Mouse (Mus musculus) forebrain, embryonic 13.5 days (tissue): Measurements from ENCODE around the gene Fam126a. TPM values are rescaled to one million over a fixed set of nuclear protein-coding genes. Genes with fewer than 3 reads are reported as not detected.

ENCODE experiments used
- ATAC-seq: fragments of 200-750 bp; cut with Nextera tagmentation; 2 replicates; pipeline ENCODE4 v1.8.0; 2017
- H3K27ac ChIP-seq: fragments of 300-500 bp; sonication (generic); 2 replicates; pipeline ENCODE4 v1.5.1; 2015; ENCODE audit warnings: inconsistent platforms, mild to moderate bottlenecking, moderate library complexity
- H3K27me3 ChIP-seq: fragments of 300-500 bp; sonication (generic); 2 replicates; pipeline ENCODE4 v1.6.1; 2015; ENCODE audit warnings: mild to moderate bottlenecking, inconsistent platforms
- H3K36me3 ChIP-seq: fragments of 300-500 bp; sonication (generic); 2 replicates; pipeline ENCODE4 v1.6.1; 2015; ENCODE audit warnings: mild to moderate bottlenecking, inconsistent platforms; ENCODE audit not compliant: poor library complexity, severe bottlenecking
- H3K4me1 ChIP-seq: fragments of 300-500 bp; sonication (generic); 2 replicates; pipeline ENCODE4 v1.6.1; 2015; ENCODE audit warnings: inconsistent platforms
- H3K4me2 ChIP-seq: fragments of 300-500 bp; sonication (generic); 2 replicates; pipeline ENCODE4 v1.6.1; 2015; ENCODE audit warnings: inconsistent platforms, mild to moderate bottlenecking, moderate library complexity
- H3K4me3 ChIP-seq: fragments of 300-500 bp; sonication (generic); 2 replicates; pipeline ENCODE4 v1.5.1; 2015; ENCODE audit warnings: mild to moderate bottlenecking, inconsistent platforms
- H3K9ac ChIP-seq: fragments of 300-500 bp; sonication (generic); 2 replicates; pipeline ENCODE4 v1.6.1; 2015; ENCODE audit warnings: mild to moderate bottlenecking, inconsistent platforms
- H3K9me3 ChIP-seq: fragments of 300-500 bp; sonication (generic); replicated peaks from 2 replicates; pipeline ENCODE4 v1.6.1; 2016; ENCODE audit warnings: inconsistent platforms
- WGBS: fragments of 180-500 bp; shearing (Covaris S2); methylation state at CpG from one replicate; pipeline ENCODE4 v1.1.7; 2015; 5-methylcytosine and 5-hydroxymethylcytosine counted together
- polyA plus RNA-seq: library from polyadenylated mRNA; unstranded; fragments of >200 nt; fragmentation: Nextera tagmentation; extraction: Ambion mirVana; gene quantifications from 2 replicates; pipeline ENCODE4 v1.2.1, GENCODE M21; 2015

The Fam126a gene
- polyA plus RNA-seq, 1 experiment from 2014 or later, result 44.3 TPM

- 38% methylated on average over 9 of the region's 9 CpGs for WGBS
- no peak overlapping the region for H3K4me3 ChIP-seq
- ATAC-seq, result no peak
- no peak overlapping the region; the same call in 1 of the 2 replicates for H3K27ac ChIP-seq
- H3K4me1 ChIP-seq, result peaks cover 10% of the 10 kb centered on the region
- H3K27me3 ChIP-seq, result no peaks in the 10 kb centered on the region
- H3K9ac ChIP-seq, result no peak overlapping the region
- no peaks in the 10 kb centered on the region for H3K36me3 ChIP-seq
- 0 out of 2 replicates have a peak, but pooled peaks cover 9% of the 10 kb centered on the region for H3K9me3 ChIP-seq
- no peak overlapping the region for H3K4me2 ChIP-seq
Measured at GRCm38 (mm10) chr5:24053245-24054190, 23.0 kb upstream of the Fam126a start.

- H3K9ac ChIP-seq, result no peak overlapping the region
- H3K36me3 ChIP-seq, result no peaks in the 10 kb centered on the region
- H3K4me1 ChIP-seq, result peaks cover 11% of the 10 kb centered on the region
- WGBS, result 73% methylated on average over 16 of the region's 16 CpGs
- ATAC-seq, result no peak
- no peak overlapping the region for H3K27ac ChIP-seq
- no peaks in the 10 kb centered on the region for H3K27me3 ChIP-seq
- H3K4me2 ChIP-seq, result no peak overlapping the region
- H3K4me3 ChIP-seq, result no peak overlapping the region
- H3K9me3 ChIP-seq, result 0 out of 2 replicates have a peak, but pooled peaks cover 4% of the 10 kb centered on the region
Measured at GRCm38 (mm10) chr5:24051755-24052675, 21.5 kb upstream of the Fam126a start.

- H3K27me3 ChIP-seq, result no peaks in the 10 kb centered on the region
- WGBS, result 25% methylated on average over 1 of the region's 1 CpGs
- no peaks in the 10 kb centered on the region for H3K36me3 ChIP-seq
- H3K4me1 ChIP-seq, result peaks cover 11% of the 10 kb centered on the region; the same call in 1 of the 2 replicates
- H3K9ac ChIP-seq, result no peak overlapping the region
- no peak for ATAC-seq
- H3K4me3 ChIP-seq, result no peak overlapping the region
- H3K4me2 ChIP-seq, result no peak overlapping the region
- H3K27ac ChIP-seq, result no peak overlapping the region
- no peaks in the 10 kb centered on the region for H3K9me3 ChIP-seq
Measured at GRCm38 (mm10) chr5:24047821-24048220, 17.3 kb upstream of the Fam126a start.

GRCm38 (mm10) chr5:24047001-24047400 lies 16.5 kb upstream of the Fam126a start:
- 0 out of 2 replicates have a peak overlapping the region, but pooled peaks have one; percentile 20 for H3K27ac ChIP-seq
- ATAC-seq, result no peak
- no peak overlapping the region for H3K9ac ChIP-seq
- no peak overlapping the region for H3K4me3 ChIP-seq
- H3K27me3 ChIP-seq, result no peaks in the 10 kb centered on the region
- H3K36me3 ChIP-seq, result no peaks in the 10 kb centered on the region
- H3K4me1 ChIP-seq, result peaks cover 11% of the 10 kb centered on the region; the same call in 1 of the 2 replicates
- H3K4me2 ChIP-seq, result no peak overlapping the region
- H3K9me3 ChIP-seq, result no peaks in the 10 kb centered on the region
- WGBS, result 85% methylated on average over 7 of the region's 7 CpGs

GRCm38 (mm10) chr5:24045998-24046631 lies 15.6 kb upstream of the Fam126a start:
- H3K9ac ChIP-seq, result no peak overlapping the region
- no peak overlapping the region for H3K4me3 ChIP-seq
- WGBS, result 41% methylated on average over 4 of the region's 4 CpGs
- H3K27ac ChIP-seq, result peak overlapping the region; percentile 20; the same call in 1 of the 2 replicates
- H3K36me3 ChIP-seq, result no peaks in the 10 kb centered on the region
- H3K9me3 ChIP-seq, result no peaks in the 10 kb centered on the region
- H3K27me3 ChIP-seq, result no peaks in the 10 kb centered on the region
- H3K4me2 ChIP-seq, result no peak overlapping the region
- peak; percentile 83 for ATAC-seq
- peaks cover 11% of the 10 kb centered on the region; the same call in 1 of the 2 replicates for H3K4me1 ChIP-seq

- no peak overlapping the region for H3K27ac ChIP-seq
- ATAC-seq, result no peak
- H3K36me3 ChIP-seq, result no peaks in the 10 kb centered on the region
- peaks cover 11% of the 10 kb centered on the region; the same call in 1 of the 2 replicates for H3K4me1 ChIP-seq
- no peaks in the 10 kb centered on the region for H3K27me3 ChIP-seq
- WGBS, result 67% methylated on average over 1 of the region's 1 CpGs
- H3K4me2 ChIP-seq, result no peak overlapping the region
- no peak overlapping the region for H3K4me3 ChIP-seq
- no peak overlapping the region for H3K9ac ChIP-seq
- H3K9me3 ChIP-seq, result no peaks in the 10 kb centered on the region
Measured at GRCm38 (mm10) chr5:24044387-24044786, 13.9 kb upstream of the Fam126a start.

GRCm38 (mm10) chr5:24043367-24043766 lies 12.9 kb upstream of the Fam126a start:
- 97% methylated on average over 2 of the region's 2 CpGs for WGBS
- no peak overlapping the region for H3K27ac ChIP-seq
- no peak overlapping the region for H3K4me2 ChIP-seq
- H3K9me3 ChIP-seq, result no peaks in the 10 kb centered on the region
- H3K27me3 ChIP-seq, result no peaks in the 10 kb centered on the region
- H3K9ac ChIP-seq, result no peak overlapping the region
- no peak overlapping the region for H3K4me3 ChIP-seq
- no peak for ATAC-seq
- peaks cover 11% of the 10 kb centered on the region; the same call in 1 of the 2 replicates for H3K4me1 ChIP-seq
- H3K36me3 ChIP-seq, result no peaks in the 10 kb centered on the region

GRCm38 (mm10) chr5:24041341-24041852 lies 10.9 kb upstream of the Fam126a start:
- Histone ChIP-seq H3K27ac (no peak overlapping the region), H3K27me3 (no peaks in the 10 kb centered on the region), H3K4me2 (no peak overlapping the region), H3K4me3 (no peak overlapping the region), H3K9ac (no peak overlapping the region), H3K36me3 (no peaks in the 10 kb centered on the region), H3K9me3 (no peaks in the 10 kb centered on the region), H3K4me1 (peaks cover 4% of the 10 kb centered on the region; the same call in 1 of the 2 replicates)
- WGBS, result 89% methylated on average over 4 of the region's 4 CpGs
- no peak for ATAC-seq

- Histone ChIP-seq H3K9ac (no peak overlapping the region), H3K36me3 (no peaks in the 10 kb centered on the region), H3K27ac (no peak overlapping the region), H3K4me1 (no peaks in the 10 kb centered on the region; the same call in 1 of the 2 replicates), H3K9me3 (no peaks in the 10 kb centered on the region), H3K4me3 (no peak overlapping the region), H3K4me2 (no peak overlapping the region), H3K27me3 (no peaks in the 10 kb centered on the region)
- no peak for ATAC-seq
Measured at GRCm38 (mm10) chr5:24040601-24041000, 10.1 kb upstream of the Fam126a start.

GRCm38 (mm10) chr5:24039423-24039822 lies 8.9 kb upstream of the Fam126a start:
- H3K4me2 ChIP-seq, result no peak overlapping the region
- no peaks in the 10 kb centered on the region for H3K4me1 ChIP-seq
- H3K9ac ChIP-seq, result no peak overlapping the region
- 92% methylated on average over 5 of the region's 5 CpGs for WGBS
- no peak for ATAC-seq
- no peak overlapping the region for H3K4me3 ChIP-seq
- no peaks in the 10 kb centered on the region for H3K36me3 ChIP-seq
- no peaks in the 10 kb centered on the region for H3K9me3 ChIP-seq
- H3K27me3 ChIP-seq, result no peaks in the 10 kb centered on the region
- H3K27ac ChIP-seq, result no peak overlapping the region

- WGBS, result 81% methylated on average over 5 of the region's 5 CpGs
- ATAC-seq, result no peak
- no peaks in the 10 kb centered on the region for H3K27me3 ChIP-seq
- H3K4me3 ChIP-seq, result no peak overlapping the region
- no peak overlapping the region for H3K27ac ChIP-seq
- no peaks in the 10 kb centered on the region for H3K9me3 ChIP-seq
- no peaks in the 10 kb centered on the region for H3K4me1 ChIP-seq
- H3K9ac ChIP-seq, result no peak overlapping the region
- H3K36me3 ChIP-seq, result no peaks in the 10 kb centered on the region
- H3K4me2 ChIP-seq, result no peak overlapping the region
Measured at GRCm38 (mm10) chr5:24038819-24039218, 8.3 kb upstream of the Fam126a start.
